In the genomic region with DNA sequence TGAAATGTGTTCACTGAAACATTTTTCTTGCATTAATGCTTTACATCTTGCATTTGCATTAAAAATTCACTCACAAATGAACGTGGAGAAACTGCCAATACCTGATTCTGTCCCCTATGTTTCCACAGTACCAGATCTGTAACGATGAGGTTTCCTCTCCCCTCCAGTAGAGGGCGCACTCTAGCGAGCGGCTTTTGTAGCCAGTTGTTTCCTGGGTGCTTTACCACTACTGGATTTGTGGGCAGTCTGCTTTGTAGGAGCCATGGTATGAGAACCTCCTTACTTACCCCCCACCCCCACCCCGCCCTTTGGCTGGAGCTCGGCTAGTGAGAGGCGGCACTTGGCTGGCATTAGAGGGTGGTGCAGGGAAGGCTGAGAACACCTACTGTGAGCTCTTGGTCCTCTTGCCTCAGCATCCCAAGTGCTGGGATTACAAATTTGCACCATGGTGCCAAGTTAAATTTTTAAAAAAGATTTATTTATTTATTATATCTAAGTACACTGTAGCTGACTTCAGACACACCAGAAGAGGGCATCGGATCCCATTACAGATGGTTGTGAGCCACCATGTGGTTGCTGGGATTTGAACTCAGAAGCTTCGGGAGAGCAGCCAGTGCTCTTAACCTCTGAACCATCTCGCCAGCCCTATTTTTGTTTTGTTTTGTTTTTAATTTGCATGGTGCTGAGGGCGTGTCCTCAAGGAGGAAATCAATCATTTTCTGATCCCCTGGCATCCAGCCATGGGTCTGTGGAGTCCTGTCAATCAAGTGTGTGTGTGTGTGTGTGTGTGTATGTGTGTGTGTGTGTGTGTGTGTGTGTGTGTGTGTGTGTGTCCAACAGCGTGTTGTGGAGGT, we compare ENCODE assay signal across 9 mouse cellular contexts. TPM values are rescaled to one million over a fixed set of nuclear protein-coding genes. Genes with fewer than 3 reads are reported as not detected.
DNase-seq lines count a peak whose midpoint lies in the region; ATAC-seq and TF ChIP-seq lines count a peak whose summit lies in the region.
"Had no signal": no experiment of that assay in that cellular context is flagged by ENCODE, and none has a peak within 500 bp of the region (broad histone marks: within the 10 kb centered on the region; RNA-seq: fewer than 3 reads in every experiment).

No protein-coding gene starts in this region.

- H3K4me3 ChIP-seq in liver, postnatal 0 days (ENCODE audit: low read depth, low read length): no peak overlapping the region
- H3K4me3 ChIP-seq in midbrain, embryonic 14.5 days (replicated peaks; ENCODE audit: low read depth, low read length): no peak overlapping the region
- no peak overlapping the region for H3K4me3 ChIP-seq in forebrain, embryonic 14.5 days (ENCODE audit: low read depth, low read length)
- H3K4me3 ChIP-seq: heart, embryonic 13.5 days had no signal

- no peaks in the 10 kb centered on the region for H3K36me3 ChIP-seq in liver, postnatal 0 days (replicated peaks; ENCODE audit: insufficient read depth, low read length)
- no peaks in the 10 kb centered on the region for H3K36me3 ChIP-seq in midbrain, embryonic 14.5 days (ENCODE audit: control insufficient read depth, insufficient read depth, low read length)
- no peaks in the 10 kb centered on the region for H3K36me3 ChIP-seq in forebrain, embryonic 14.5 days (ENCODE audit: control insufficient read depth, insufficient read depth, low read length)
- H3K36me3 ChIP-seq: heart, embryonic 13.5 days had no signal

- H3K9me3 ChIP-seq in liver, postnatal 0 days (ENCODE audit: low read length): no peaks in the 10 kb centered on the region
- H3K9me3 ChIP-seq in midbrain, embryonic 14.5 days (ENCODE audit: control insufficient read depth, low read length): no peaks in the 10 kb centered on the region
- H3K9me3 ChIP-seq in forebrain, embryonic 14.5 days (replicated peaks; ENCODE audit: control insufficient read depth, low read length): no peaks in the 10 kb centered on the region
- H3K9me3 ChIP-seq: heart, embryonic 13.5 days had no signal

- no peak overlapping the region for H3K9ac ChIP-seq in liver, postnatal 0 days (replicated peaks)
- H3K9ac ChIP-seq in midbrain, embryonic 14.5 days (replicated peaks; ENCODE audit: low read length): no peak overlapping the region
- no peak overlapping the region for H3K9ac ChIP-seq in forebrain, embryonic 14.5 days (ENCODE audit: low read length)
- H3K9ac ChIP-seq: heart, embryonic 13.5 days had no signal

- peak; percentile 84 for TF ChIP-seq CTCF in liver, postnatal 0 days (IDR thresholded peaks at IDR 0.05; ENCODE audit: low read depth)

- no peak for TF ChIP-seq EP300 in liver, postnatal 0 days (IDR thresholded peaks at IDR 0.05; ENCODE audit: low read depth)

- H3K27me3 ChIP-seq in liver, postnatal 0 days (ENCODE audit: insufficient read depth, low read length): no peaks in the 10 kb centered on the region
- no peaks in the 10 kb centered on the region for H3K27me3 ChIP-seq in midbrain, embryonic 14.5 days (ENCODE audit: control insufficient read depth, insufficient read depth, low read length)
- H3K27me3 ChIP-seq in forebrain, embryonic 14.5 days (replicated peaks; ENCODE audit: control insufficient read depth, insufficient read depth, low read length): no peaks in the 10 kb centered on the region
- H3K27me3 ChIP-seq: heart, embryonic 13.5 days had no signal

- ATAC-seq in liver, postnatal 0 days: peak; percentile 44
- ATAC-seq in midbrain, embryonic 14.5 days (ENCODE audit: low FRiP score, low TSS enrichment): no peak
- no peak for ATAC-seq in forebrain, embryonic 14.5 days

- intact Hi-C loops in gastrocnemius, postnatal 14 days (cut with DNase I; ENCODE audit: low total_unique reads): no loop called here

- peaks cover 44% of the 10 kb centered on the region for H3K4me1 ChIP-seq in liver, postnatal 0 days (ENCODE audit: insufficient read depth)
- H3K4me1 ChIP-seq in midbrain, embryonic 14.5 days (ENCODE audit: control insufficient read depth, insufficient read depth, low read length): peaks cover 11% of the 10 kb centered on the region; the same call in 1 of the 2 replicates
- no peaks in the 10 kb centered on the region for H3K4me1 ChIP-seq in forebrain, embryonic 14.5 days (ENCODE audit: control insufficient read depth, insufficient read depth, low read length)

- H3K27ac ChIP-seq in liver, postnatal 0 days (ENCODE audit: low read depth): peak overlapping the region; percentile 90
- H3K27ac ChIP-seq in midbrain, embryonic 14.5 days (replicated peaks; ENCODE audit: low read depth, low read length): no peak overlapping the region
- H3K27ac ChIP-seq in forebrain, embryonic 14.5 days (ENCODE audit: low read depth, low read length): no peak overlapping the region
- H3K27ac ChIP-seq: heart, embryonic 13.5 days had no signal

- peak; percentile 55 for DNase-seq in gastrocnemius, adult 18-20 months (ENCODE audit: low spot score)
- no peak for DNase-seq in gastrocnemius, postnatal 14 days
- DNase-seq in A20 (ENCODE audit: low read depth, low spot score) (peak; percentile 51), ZHBTc4 (ENCODE audit: low read depth, low spot score) (peak; percentile 71)
- DNase-seq in liver, postnatal 0 days: peak; percentile 72
- no peak for DNase-seq in midbrain, embryonic 14.5 days
- no peak for DNase-seq in forebrain, embryonic 14.5 days (ENCODE audit: low spot score)
- no peak for DNase-seq in gastrocnemius, postnatal 25 days

- 33% methylated on average over 13 of the region's 13 CpGs for whole genome bisulfite sequencing in liver, postnatal 0 days (ENCODE audit: insufficient replicate concordance)
- 47% methylated on average over 13 of the region's 13 CpGs for WGBS in midbrain, embryonic 14.5 days
- WGBS in forebrain, embryonic 14.5 days: 50% methylated on average over 12 of the region's 13 CpGs

- no peak overlapping the region for H3K4me2 ChIP-seq in liver, postnatal 0 days (ENCODE audit: low read depth, low read length)
- no peak overlapping the region for H3K4me2 ChIP-seq in midbrain, embryonic 14.5 days (ENCODE audit: low read length)
- H3K4me2 ChIP-seq in forebrain, embryonic 14.5 days (ENCODE audit: low read length): no peak overlapping the region
- H3K4me2 ChIP-seq: heart, embryonic 13.5 days had no signal

RNA-seq across cellular contexts. Expression of gene Slc25a33, which starts 19.3 kb away (rescaled TPM):
- 10 to 100 TPM; 10.8 to 14.4 TPM for total RNA-seq in gastrocnemius, adult 18-20 months (2021)
- total RNA-seq in gastrocnemius, postnatal 14 days (2021): 10 to 100 TPM; 10.5 to 12.0 TPM
- polyA plus RNA-seq in liver, postnatal 0 days (2015; fragmentation: Nextera tagmentation; extraction: Ambion mirVana): 52.2 and 53.2 TPM in 2 replicates
- polyA plus RNA-seq in midbrain, embryonic 14.5 days (2014; fragmentation: Nextera tagmentation; extraction: Ambion mirVana): 29.1 and 31.2 TPM in 2 replicates
- polyA plus RNA-seq in forebrain, embryonic 14.5 days (2014; fragmentation: Nextera tagmentation; extraction: Ambion mirVana): 20.4 and 21.9 TPM in 2 replicates
- 10 to 100 TPM; 10.4 TPM for total RNA-seq in gastrocnemius, postnatal 25 days (2021)

RNA-seq across cellular contexts. Expression of gene Tmem201, which starts 55.5 kb away (rescaled TPM):
- total RNA-seq in gastrocnemius, adult 18-20 months (2021): 10 to 100 TPM; 44.9 to 46.7 TPM
- total RNA-seq in gastrocnemius, postnatal 14 days (2021): 10 to 100 TPM; 37.3 to 40.4 TPM
- polyA plus RNA-seq in liver, postnatal 0 days (2015; fragmentation: Nextera tagmentation; extraction: Ambion mirVana): 5.1 and 5.8 TPM in 2 replicates
- 30.8 and 36.2 TPM in 2 replicates for polyA plus RNA-seq in midbrain, embryonic 14.5 days (2014; fragmentation: Nextera tagmentation; extraction: Ambion mirVana)
- polyA plus RNA-seq in forebrain, embryonic 14.5 days (2014; fragmentation: Nextera tagmentation; extraction: Ambion mirVana): 20.4 and 24.9 TPM in 2 replicates
- 10 to 100 TPM; 36.2 to 38.1 TPM for total RNA-seq in gastrocnemius, postnatal 25 days (2021)

Comparison
In these comparisons a context has a peak if more than half of its experiments do, and no peak if none do; other contexts are left out.
1. DNase-seq: peak in gastrocnemius, adult 18-20 months (single experiment), A20 (single experiment), ZHBTc4 (single experiment) and liver, postnatal 0 days (single experiment); none in gastrocnemius, postnatal 14 days (single experiment), midbrain, embryonic 14.5 days (single experiment), forebrain, embryonic 14.5 days (single experiment) and gastrocnemius, postnatal 25 days (single experiment).